Mouse (Mus musculus): Measurements from ENCODE around the gene Spon2.

- TF ChIP-seq CTCF (IDR thresholded peaks at IDR 0.05; ENCODE audit: borderline replicate concordance, control insufficient read depth, extremely low read depth, insufficient read depth, low read length, poor library complexity): no peak
- TF ChIP-seq POLR2A (IDR thresholded peaks at IDR 0.05; ENCODE audit: control insufficient read depth, extremely low read depth, insufficient read depth, low read length, poor library complexity): no peak
These were observed 3.5 kb downstream of the Spon2 start for GRCm38 (mm10) chr5:33214723-33215122.

Measured in thymus, adult 2 months (tissue).